Mouse (Mus musculus): ENCODE measurements around the gene Zfp217. TPM values are rescaled to one million over a fixed set of nuclear protein-coding genes. Genes with fewer than 3 reads are reported as not detected.
A peak's percentile ranks its signal among the peaks of the same experiment; 100 is the strongest.
"Not testable (repeated sequence)": the region's sequence is repeated elsewhere in the genome, so short reads cannot be mapped to it uniquely, and the experiment has no call there.

The Zfp217 gene
- polyA plus RNA-seq (2015; fragmentation: Nextera tagmentation; extraction: Ambion mirVana): 2.9 and 3.3 TPM in 2 replicates

DNA sequence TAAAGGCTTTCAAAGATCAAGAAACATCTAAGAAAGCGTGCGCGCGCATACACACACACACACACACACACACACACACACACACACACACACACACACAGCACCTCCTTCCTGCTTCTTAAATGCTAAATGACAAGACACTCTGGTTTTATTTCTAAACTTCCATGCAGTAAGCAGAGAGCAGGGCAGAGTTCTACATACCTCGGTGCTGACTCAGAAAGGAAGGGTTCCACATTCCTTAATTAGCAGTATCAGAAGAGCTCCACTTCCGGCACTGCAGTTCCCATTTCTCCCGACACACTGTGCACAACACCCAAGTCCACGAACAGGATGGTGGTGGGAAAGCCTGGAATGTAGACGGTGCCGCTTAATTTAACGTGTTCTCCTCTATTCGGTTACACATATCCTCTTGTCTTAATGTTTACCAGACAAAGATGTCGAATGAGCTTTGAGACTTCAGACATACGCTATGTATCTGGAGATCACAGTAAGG, at the start of gene Zfp217:
TSS of gene Zfp217 (minus strand) at position 443 of the 493 bp plus-strand sequence.
- 0 out of 2 replicates have a peak, but pooled peaks have one; percentile 48 for ATAC-seq (ENCODE audit: insufficient number of reproducible peaks, low FRiP score, low TSS enrichment, low read depth)
- Histone ChIP-seq H3K27me3 (no peaks in the 10 kb centered on the region), H3K4me2 (no peak within 1 kb of the TSS), H3K4me1 (peaks cover 7% of the 10 kb centered on the region), H3K4me3 (no peak within 1 kb of the TSS), H3K9me3 (no peaks in the 10 kb centered on the region), H3K27ac (0 out of 2 replicates have a peak within 1 kb of the TSS, but pooled peaks have one; percentile 7), H3K9ac (no peak within 1 kb of the TSS), H3K36me3 (no peaks in the 10 kb centered on the region)
- 38% methylated on average over 14 of the region's 14 CpGs for WGBS

DNA sequence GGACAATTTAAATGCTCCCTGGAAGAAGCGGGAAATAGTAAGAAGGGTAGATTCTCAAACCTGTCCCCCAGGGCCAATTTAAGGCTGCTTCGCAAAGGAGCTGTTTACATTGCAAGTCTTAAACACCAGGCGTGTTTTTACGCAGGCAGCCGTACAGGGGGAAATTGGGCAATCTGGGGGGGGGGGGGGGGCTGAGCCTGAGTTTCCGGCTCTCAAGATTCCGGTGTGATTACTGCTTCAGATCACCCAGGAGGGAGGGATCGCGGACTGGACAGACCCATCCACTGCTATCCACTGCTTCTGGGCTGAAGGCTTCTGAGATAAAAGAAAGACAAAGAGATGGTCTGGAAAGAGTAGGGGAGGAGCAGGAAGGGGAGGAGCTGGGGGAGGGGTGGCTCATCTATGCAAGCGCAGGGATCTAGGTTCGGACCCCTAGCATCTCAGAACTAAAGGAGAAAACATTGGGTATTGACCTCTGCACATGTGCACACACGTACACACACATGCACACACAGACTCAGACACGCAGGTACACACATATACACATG, 47.7 kb upstream of the Zfp217 start:
- H3K4me2 ChIP-seq: no peak overlapping the region
- 54% methylated on average over 13 of the region's 13 CpGs for WGBS
- H3K9ac ChIP-seq: no peak overlapping the region
- peaks cover 17% of the 10 kb centered on the region for H3K4me1 ChIP-seq
- ATAC-seq (ENCODE audit: insufficient number of reproducible peaks, low FRiP score, low TSS enrichment, low read depth): no peak
- no peaks in the 10 kb centered on the region for H3K9me3 ChIP-seq
- no peak overlapping the region for H3K4me3 ChIP-seq
- no peaks in the 10 kb centered on the region for H3K36me3 ChIP-seq
- no peaks in the 10 kb centered on the region for H3K27me3 ChIP-seq
- no peak overlapping the region for H3K27ac ChIP-seq

DNA sequence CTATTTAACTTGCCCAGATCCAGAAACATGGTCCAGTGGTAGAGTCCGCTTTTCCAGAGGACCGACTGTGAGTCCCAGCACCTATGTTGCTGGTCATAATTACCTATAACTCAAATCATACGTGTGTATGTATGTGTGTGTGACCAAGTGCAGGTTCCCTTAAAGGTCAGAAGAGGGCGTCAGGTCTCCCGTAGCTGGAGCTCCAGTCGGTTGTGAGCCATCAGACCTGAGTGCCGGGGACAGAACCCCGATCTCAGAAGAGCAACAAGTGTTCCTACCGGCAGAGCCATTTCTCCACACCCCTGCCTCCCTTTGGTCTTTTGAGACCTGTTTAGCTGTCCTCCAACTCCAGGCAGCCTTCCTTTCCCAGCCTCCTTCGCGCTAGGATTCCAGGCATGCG, 46.9 kb upstream of the Zfp217 start:
- WGBS: 94% methylated on average over 12 of the region's 12 CpGs

DNA sequence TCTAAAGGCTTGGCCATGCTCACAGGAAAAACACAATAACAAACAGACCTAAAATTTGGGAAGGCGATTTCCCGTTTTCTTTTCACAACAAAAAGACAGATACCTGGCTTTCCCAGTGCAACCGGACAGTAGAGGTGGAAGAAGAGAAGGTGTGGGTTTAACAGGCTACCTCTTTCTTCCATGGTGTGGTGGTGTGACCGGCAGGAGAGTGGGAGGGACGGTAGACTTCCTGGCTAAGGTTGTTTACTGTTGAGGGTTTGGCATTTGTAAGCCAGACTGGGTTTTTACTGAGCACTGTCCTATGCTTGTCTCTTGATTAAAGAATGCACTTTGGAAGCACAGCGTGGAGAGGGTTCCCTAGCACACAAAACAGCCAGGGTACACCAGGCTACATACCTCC, 45.9 kb upstream of the Zfp217 start:
- no peaks in the 10 kb centered on the region for H3K27me3 ChIP-seq
- H3K9ac ChIP-seq: no peak overlapping the region
- no peak overlapping the region for H3K4me3 ChIP-seq
- H3K9me3 ChIP-seq: no peaks in the 10 kb centered on the region
- WGBS: 46% methylated on average over 6 of the region's 6 CpGs
- peaks cover 17% of the 10 kb centered on the region for H3K4me1 ChIP-seq
- H3K4me2 ChIP-seq: no peak overlapping the region
- no peaks in the 10 kb centered on the region for H3K36me3 ChIP-seq
- H3K27ac ChIP-seq: no peak overlapping the region
- no peak for ATAC-seq (ENCODE audit: insufficient number of reproducible peaks, low FRiP score, low TSS enrichment, low read depth)

More for the DNA sequence above, 46.9 kb upstream of the Zfp217 start:
- no peak overlapping the region for H3K27ac ChIP-seq
- H3K4me2 ChIP-seq: no peak overlapping the region
- no peak overlapping the region for H3K4me3 ChIP-seq
- H3K9ac ChIP-seq: no peak overlapping the region
- H3K9me3 ChIP-seq: no peaks in the 10 kb centered on the region
- ATAC-seq (ENCODE audit: insufficient number of reproducible peaks, low FRiP score, low TSS enrichment, low read depth): no peak
- no peaks in the 10 kb centered on the region for H3K27me3 ChIP-seq
- H3K4me1 ChIP-seq: peaks cover 17% of the 10 kb centered on the region
- no peaks in the 10 kb centered on the region for H3K36me3 ChIP-seq

DNA sequence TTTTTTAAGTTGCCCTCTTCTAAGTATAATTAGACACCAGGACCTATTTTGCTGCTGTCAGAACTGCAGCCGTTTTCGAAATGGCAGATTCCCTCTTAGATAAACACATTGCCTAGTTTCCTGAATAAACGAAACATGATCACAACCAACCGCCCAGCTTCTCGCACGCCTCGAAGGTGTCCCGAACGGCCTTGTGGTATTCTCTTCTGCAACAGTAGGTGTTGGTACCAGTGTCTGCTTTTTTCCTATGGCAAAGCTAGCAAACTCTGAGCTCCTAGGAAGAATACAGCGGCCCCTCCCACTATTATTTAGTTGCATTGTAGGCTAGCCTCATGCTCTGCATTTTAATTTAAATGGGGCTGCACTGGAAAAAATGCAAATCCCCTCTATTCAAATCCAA, 45.3 kb upstream of the Zfp217 start:
- Histone ChIP-seq H3K4me3 (no peak overlapping the region), H3K4me1 (peaks cover 17% of the 10 kb centered on the region), H3K4me2 (peak overlapping the region; percentile 26; the same call in 1 of the 2 replicates), H3K27ac (no peak overlapping the region), H3K9me3 (no peaks in the 10 kb centered on the region), H3K27me3 (no peaks in the 10 kb centered on the region), H3K36me3 (no peaks in the 10 kb centered on the region), H3K9ac (no peak overlapping the region)
- ATAC-seq (ENCODE audit: insufficient number of reproducible peaks, low FRiP score, low TSS enrichment, low read depth): no peak
- WGBS: 9% methylated on average over 10 of the region's 10 CpGs

DNA sequence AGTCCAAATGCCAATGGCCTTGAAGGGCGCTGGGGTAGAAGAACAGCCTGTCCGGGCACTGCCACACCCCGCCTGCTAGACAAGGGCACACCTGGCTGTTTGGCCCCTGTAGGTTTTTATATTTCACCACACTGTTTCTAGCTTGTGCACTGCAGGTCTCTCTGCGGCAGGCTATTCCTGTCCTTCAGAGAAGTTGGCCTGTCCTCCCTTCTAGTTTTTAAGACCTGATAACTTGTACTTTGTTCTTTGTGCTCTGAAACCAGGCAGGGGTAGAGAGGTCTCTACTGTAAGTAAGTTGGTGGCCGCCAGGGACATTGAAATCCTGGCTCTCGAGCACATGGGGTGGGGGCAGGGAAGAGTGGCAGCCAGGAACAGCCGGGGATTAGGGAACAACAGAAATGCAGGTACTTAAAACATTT, 44.8 kb upstream of the Zfp217 start:
- H3K4me1 ChIP-seq: peaks cover 17% of the 10 kb centered on the region
- no peaks in the 10 kb centered on the region for H3K27me3 ChIP-seq
- ATAC-seq (ENCODE audit: insufficient number of reproducible peaks, low FRiP score, low TSS enrichment, low read depth): no peak
- H3K9ac ChIP-seq: no peak overlapping the region
- H3K4me3 ChIP-seq: no peak overlapping the region
- WGBS: 33% methylated on average over 7 of the region's 7 CpGs
- no peak overlapping the region for H3K4me2 ChIP-seq
- no peaks in the 10 kb centered on the region for H3K36me3 ChIP-seq
- H3K27ac ChIP-seq: no peak overlapping the region
- no peaks in the 10 kb centered on the region for H3K9me3 ChIP-seq

DNA sequence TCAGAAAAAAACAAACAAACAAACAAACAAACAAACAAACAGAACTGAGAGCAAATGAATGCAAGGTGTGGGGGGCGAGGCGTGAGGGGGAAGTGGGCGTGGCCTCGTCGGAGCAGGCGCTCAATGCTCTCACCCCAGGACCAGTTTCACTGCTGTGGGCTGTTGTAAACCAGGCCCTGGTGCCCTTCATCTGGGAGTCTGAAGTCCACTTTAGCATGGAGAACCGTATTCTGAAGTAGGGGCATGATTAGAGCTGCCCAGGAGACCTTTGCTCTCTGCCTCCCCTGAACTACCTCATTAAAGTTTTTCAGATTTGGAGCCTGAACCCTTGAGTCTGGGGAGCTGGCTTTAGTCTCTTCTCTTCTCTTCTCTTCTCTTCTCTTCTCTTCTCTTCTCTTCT, 40.8 kb upstream of the Zfp217 start:
- Histone ChIP-seq H3K9ac (no peak overlapping the region), H3K27me3 (no peaks in the 10 kb centered on the region), H3K27ac (no peak overlapping the region), H3K4me1 (peaks cover 12% of the 10 kb centered on the region), H3K4me3 (no peak overlapping the region), H3K4me2 (no peak overlapping the region), H3K9me3 (no peaks in the 10 kb centered on the region), H3K36me3 (no peaks in the 10 kb centered on the region)
- ATAC-seq (ENCODE audit: insufficient number of reproducible peaks, low FRiP score, low TSS enrichment, low read depth): no peak
- WGBS: 78% methylated on average over 7 of the region's 7 CpGs

DNA sequence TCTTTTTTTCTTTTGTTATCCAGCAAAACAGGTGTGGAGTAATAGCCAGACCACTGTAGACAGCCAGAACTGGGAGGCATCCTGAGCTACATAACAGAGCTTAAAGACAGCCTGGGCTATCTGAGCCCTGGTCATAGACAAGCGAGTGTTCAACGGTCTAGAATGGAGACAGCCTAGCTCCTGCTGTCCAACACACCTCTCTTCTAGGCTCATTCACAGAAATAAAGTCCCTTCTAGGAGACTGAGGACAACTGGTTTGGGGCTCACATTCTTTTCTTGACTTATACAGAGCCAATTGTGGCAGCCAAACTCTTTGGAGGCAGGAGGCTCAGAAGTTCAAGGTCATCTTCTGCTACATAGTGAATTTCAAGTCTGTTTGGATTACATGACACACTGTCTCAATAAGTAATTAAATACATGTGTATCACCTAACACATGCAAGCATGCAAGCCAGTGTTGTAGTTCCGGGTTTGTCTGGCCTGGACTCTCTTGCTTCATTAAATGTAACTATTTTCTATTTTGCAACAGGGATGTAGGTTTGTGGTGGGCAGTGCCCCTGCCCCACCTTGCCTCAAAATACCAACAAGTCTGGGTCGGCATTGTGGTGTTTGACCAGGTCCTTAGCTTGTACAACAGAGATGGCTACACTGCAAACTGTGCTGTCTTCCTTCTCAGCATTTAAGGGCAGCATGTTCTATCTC, 37.4 kb upstream of the Zfp217 start:
- H3K9me3 ChIP-seq: no peaks in the 10 kb centered on the region
- no peaks in the 10 kb centered on the region for H3K27me3 ChIP-seq
- no peak for ATAC-seq (ENCODE audit: insufficient number of reproducible peaks, low FRiP score, low TSS enrichment, low read depth)
- H3K4me2 ChIP-seq: peak overlapping the region; percentile 57
- H3K4me3 ChIP-seq: peak overlapping the region; percentile 47
- peaks cover 4% of the 10 kb centered on the region; the same call in 1 of the 2 replicates for H3K4me1 ChIP-seq
- 54% methylated on average over 4 of the region's 4 CpGs for WGBS
- H3K9ac ChIP-seq: no peak overlapping the region
- peak overlapping the region; percentile 88 for H3K27ac ChIP-seq
- H3K36me3 ChIP-seq: no peaks in the 10 kb centered on the region

DNA sequence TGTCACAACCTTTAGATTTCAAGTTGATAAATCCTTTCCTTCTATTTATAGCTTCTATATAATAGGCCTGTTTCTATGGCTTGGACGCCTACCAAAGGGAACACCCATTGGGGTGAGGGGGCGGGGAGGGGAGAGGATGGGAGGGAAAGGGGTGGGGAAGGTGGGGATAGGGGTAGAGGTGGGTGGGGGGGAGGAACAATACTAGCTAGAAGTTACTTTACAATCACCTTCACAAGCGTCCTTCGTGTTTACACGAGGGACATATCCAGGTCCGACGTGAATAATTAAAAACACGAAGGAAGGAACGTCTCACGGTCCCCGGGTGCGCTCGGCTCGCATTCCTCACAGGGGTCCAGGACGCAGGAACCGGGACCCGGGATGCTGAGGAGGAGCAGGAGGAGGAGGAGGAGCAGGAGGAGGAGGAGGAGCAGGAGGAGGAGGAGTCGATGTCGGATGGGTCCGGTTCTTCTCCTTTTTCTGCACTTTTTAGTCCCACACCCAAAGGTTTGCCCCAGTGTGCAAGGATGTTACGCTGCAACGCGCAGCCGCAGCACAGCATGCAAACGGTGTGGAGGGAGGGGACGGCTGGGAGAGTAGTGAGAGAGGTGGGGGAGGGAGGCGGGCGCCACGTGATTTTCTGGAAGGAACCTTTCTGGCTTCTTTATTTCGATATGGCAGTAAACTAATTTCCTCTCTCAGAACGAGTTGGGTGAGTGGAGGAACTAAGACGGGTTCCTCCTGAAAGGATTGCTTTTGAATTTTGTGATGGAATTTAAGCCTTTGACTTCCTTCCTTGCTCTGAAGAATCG, 36.5 kb upstream of the Zfp217 start:
- Histone ChIP-seq H3K9me3 (no peaks in the 10 kb centered on the region), H3K27ac (peak overlapping the region; percentile 88), H3K27me3 (no peaks in the 10 kb centered on the region), H3K9ac (peak overlapping the region; percentile 33), H3K4me3 (peak overlapping the region; percentile 47), H3K36me3 (no peaks in the 10 kb centered on the region), H3K4me1 (peaks cover 4% of the 10 kb centered on the region; the same call in 1 of the 2 replicates), H3K4me2 (peak overlapping the region; percentile 57)
- 2% methylated on average over 32 of the region's 33 CpGs for WGBS
- ATAC-seq (ENCODE audit: insufficient number of reproducible peaks, low FRiP score, low TSS enrichment, low read depth): peak; percentile 84; the same call in 1 of the 2 replicates

DNA sequence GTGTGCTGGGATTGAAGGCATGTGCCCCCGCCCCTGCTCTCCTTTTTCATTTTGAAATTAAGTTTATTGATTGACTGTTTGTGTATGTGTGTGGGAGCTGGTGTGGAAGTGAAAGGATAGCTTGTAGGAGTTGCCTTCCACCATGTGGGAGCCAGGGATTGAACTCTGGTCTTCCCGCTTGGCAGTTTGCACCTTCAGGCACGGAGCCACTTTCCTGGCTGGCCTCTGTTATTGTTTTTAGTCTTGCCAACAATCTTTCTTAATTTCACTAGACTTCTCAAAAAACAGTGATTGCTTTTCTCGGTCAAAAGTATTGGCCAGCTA, 35.9 kb upstream of the Zfp217 start:
- Histone ChIP-seq H3K27ac (peak overlapping the region; percentile 88), H3K27me3 (no peaks in the 10 kb centered on the region), H3K36me3 (no peaks in the 10 kb centered on the region), H3K4me2 (peak overlapping the region; percentile 57), H3K4me1 (peaks cover 4% of the 10 kb centered on the region; the same call in 1 of the 2 replicates), H3K9me3 (no peaks in the 10 kb centered on the region), H3K4me3 (peak overlapping the region; percentile 47), H3K9ac (no peak overlapping the region)
- WGBS: 48% methylated on average over 4 of the region's 4 CpGs
- no peak for ATAC-seq (ENCODE audit: insufficient number of reproducible peaks, low FRiP score, low TSS enrichment, low read depth)

DNA sequence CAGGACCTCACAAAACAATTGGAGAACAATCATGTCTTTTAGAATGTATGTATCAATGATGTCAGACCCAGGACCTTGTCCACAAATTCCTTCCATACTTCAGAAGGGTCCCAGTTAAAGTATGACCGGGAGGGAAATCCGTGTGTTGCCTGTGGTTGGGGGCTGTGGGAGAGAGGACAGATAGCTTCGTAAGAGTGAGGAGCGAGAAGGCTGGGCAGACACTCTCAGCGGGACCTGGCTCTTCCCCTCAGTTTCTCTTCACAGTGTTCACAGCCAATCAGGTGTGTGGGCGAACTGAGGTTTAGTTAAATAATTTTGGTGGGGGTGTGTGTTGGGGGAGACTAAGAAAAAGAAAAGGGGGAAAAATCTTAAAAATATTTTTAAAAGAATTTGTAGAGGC, 34.0 kb upstream of the Zfp217 start:
- Histone ChIP-seq H3K27ac (no peak overlapping the region), H3K4me3 (no peak overlapping the region), H3K27me3 (no peaks in the 10 kb centered on the region), H3K9ac (no peak overlapping the region), H3K36me3 (no peaks in the 10 kb centered on the region), H3K4me1 (peaks cover 7% of the 10 kb centered on the region; the same call in 1 of the 2 replicates), H3K9me3 (no peaks in the 10 kb centered on the region), H3K4me2 (no peak overlapping the region)
- no peak for ATAC-seq (ENCODE audit: insufficient number of reproducible peaks, low FRiP score, low TSS enrichment, low read depth)
- WGBS: 85% methylated on average over 6 of the region's 6 CpGs

DNA sequence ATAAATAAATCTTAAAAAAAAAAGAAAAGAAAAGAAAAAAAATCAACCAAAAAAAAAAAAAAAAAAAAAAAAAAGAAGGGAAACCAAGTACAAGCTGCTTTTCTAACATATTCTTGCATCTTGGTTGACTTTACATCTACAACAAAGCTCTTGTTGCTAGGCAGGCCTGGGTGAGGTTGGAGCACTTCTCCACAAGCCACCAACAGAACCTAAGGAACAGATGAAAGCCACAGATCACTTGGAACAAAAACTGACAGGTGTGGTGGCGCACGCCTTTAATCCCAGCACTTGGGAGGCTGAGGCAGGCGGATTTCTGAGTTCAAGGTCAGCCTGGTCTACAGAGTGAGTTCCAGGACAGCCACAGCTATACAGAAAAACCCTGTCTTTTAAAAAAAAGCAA, 32.9 kb upstream of the Zfp217 start:
- H3K36me3 ChIP-seq; H3K4me3 ChIP-seq; H3K27me3 ChIP-seq; H3K9me3 ChIP-seq; H3K4me2 ChIP-seq; ATAC-seq (ENCODE audit: insufficient number of reproducible peaks, low FRiP score, low TSS enrichment, low read depth); H3K9ac ChIP-seq; H3K27ac ChIP-seq: not testable (repeated sequence)
- 99% methylated on average over 3 of the region's 3 CpGs for WGBS
- H3K4me1 ChIP-seq: peaks cover 12% of the 10 kb centered on the region

All from limb, embryonic 15.5 days (tissue).